Mouse (Mus musculus): ENCODE results near the gene 4930556J24Rik. TPM values are rescaled to one million over a fixed set of nuclear protein-coding genes. Genes with fewer than 3 reads are reported as not detected.

The 4930556J24Rik gene
- polyA plus RNA-seq, 1 experiment from 2014 or later, result 0.26 TPM

- no peak overlapping the region for H3K27ac ChIP-seq (replicated peaks)
- H3K9ac ChIP-seq (replicated peaks), result no peak overlapping the region
- no peak overlapping the region for H3K4me2 ChIP-seq (replicated peaks)
- no peaks in the 10 kb centered on the region for H3K4me1 ChIP-seq
- no peaks in the 10 kb centered on the region for H3K27me3 ChIP-seq
- H3K36me3 ChIP-seq, result peaks cover 24% of the 10 kb centered on the region
- ATAC-seq (ENCODE audit: low FRiP score, low read depth), result no peak
- H3K9me3 ChIP-seq, result no peaks in the 10 kb centered on the region
- no peak overlapping the region for H3K4me3 ChIP-seq
- WGBS, result 88% methylated on average over 3 of the region's 3 CpGs
These were observed 74.1 kb downstream of the 4930556J24Rik start for GRCm38 (mm10) chr11:3902516-3902915.

- Histone ChIP-seq H3K9ac (replicated peaks) (no peak overlapping the region), H3K9me3 (no peaks in the 10 kb centered on the region), H3K4me3 (no peak overlapping the region), H3K4me2 (replicated peaks) (no peak overlapping the region), H3K4me1 (no peaks in the 10 kb centered on the region), H3K27ac (replicated peaks) (no peak overlapping the region), H3K27me3 (no peaks in the 10 kb centered on the region), H3K36me3 (peaks cover 28% of the 10 kb centered on the region)
- WGBS, result 87% methylated on average over 6 of the region's 6 CpGs
- ATAC-seq (ENCODE audit: low FRiP score, low read depth), result no peak
These were observed 76.3 kb downstream of the 4930556J24Rik start for GRCm38 (mm10) chr11:3900296-3900695.

- 88% methylated on average over 1 of the region's 1 CpGs for WGBS
- H3K27ac ChIP-seq (replicated peaks), result no peak overlapping the region
- H3K27me3 ChIP-seq, result no peaks in the 10 kb centered on the region
- 0 out of 2 replicates have a peak, but pooled peaks cover 6% of the 10 kb centered on the region for H3K4me1 ChIP-seq
- H3K4me3 ChIP-seq, result no peak overlapping the region
- H3K36me3 ChIP-seq, result peaks cover 28% of the 10 kb centered on the region
- no peak for ATAC-seq (ENCODE audit: low FRiP score, low read depth)
- H3K9ac ChIP-seq (replicated peaks), result no peak overlapping the region
- peak overlapping the region; percentile 71; the same call in 1 of the 2 replicates for H3K4me2 ChIP-seq (replicated peaks)
- H3K9me3 ChIP-seq, result no peaks in the 10 kb centered on the region
These were observed 80.6 kb downstream of the 4930556J24Rik start for GRCm38 (mm10) chr11:3895933-3896332.

- no peak; the same call in 1 of the 2 replicates for ATAC-seq (ENCODE audit: low FRiP score, low read depth)
- no peaks in the 10 kb centered on the region for H3K9me3 ChIP-seq
- H3K4me1 ChIP-seq, result 0 out of 2 replicates have a peak, but pooled peaks cover 6% of the 10 kb centered on the region
- 7% methylated on average over 10 of the region's 10 CpGs for WGBS
- peak overlapping the region; percentile 71 for H3K4me2 ChIP-seq (replicated peaks)
- H3K27ac ChIP-seq (replicated peaks), result peak overlapping the region; percentile 88
- H3K27me3 ChIP-seq, result no peaks in the 10 kb centered on the region
- peaks cover 28% of the 10 kb centered on the region for H3K36me3 ChIP-seq
- peak overlapping the region; percentile 71 for H3K9ac ChIP-seq (replicated peaks)
- H3K4me3 ChIP-seq, result peak overlapping the region; percentile 48
These were observed 81.1 kb downstream of the 4930556J24Rik start for GRCm38 (mm10) chr11:3895458-3895857.

GRCm38 (mm10) chr11:3894406-3895281, 81.9 kb downstream of the 4930556J24Rik start, which contains the start of the genes 4921536K21Rik and Dusp18:
Gene 4921536K21Rik, minus strand, starts transcription at chr11:3895098.
Gene Dusp18, plus strand, starts transcription at chr11:3895240.
- Histone ChIP-seq H3K4me1 (0 out of 2 replicates have a peak, but pooled peaks cover 6% of the 10 kb centered on the region), H3K9ac (replicated peaks) (peak within 1 kb of the TSS; percentile 71), H3K27ac (replicated peaks) (peak within 1 kb of the TSS; percentile 88), H3K4me2 (replicated peaks) (peak within 1 kb of the TSS; percentile 71), H3K27me3 (no peaks in the 10 kb centered on the region), H3K9me3 (no peaks in the 10 kb centered on the region), H3K4me3 (peak within 1 kb of the TSS; percentile 48), H3K36me3 (peaks cover 28% of the 10 kb centered on the region)
- ATAC-seq (ENCODE audit: low FRiP score, low read depth), result peak; percentile 100
- 2% methylated on average over 46 of the region's 46 CpGs for WGBS

- Histone ChIP-seq H3K9ac (replicated peaks) (no peak overlapping the region; the same call in 1 of the 2 replicates), H3K9me3 (no peaks in the 10 kb centered on the region), H3K4me1 (0 out of 2 replicates have a peak, but pooled peaks cover 6% of the 10 kb centered on the region), H3K27me3 (no peaks in the 10 kb centered on the region), H3K36me3 (peaks cover 22% of the 10 kb centered on the region), H3K27ac (replicated peaks) (no peak overlapping the region), H3K4me2 (replicated peaks) (peak overlapping the region; percentile 71), H3K4me3 (peak overlapping the region; percentile 48; the same call in 1 of the 2 replicates)
- ATAC-seq (ENCODE audit: low FRiP score, low read depth), result no peak
- 81% methylated on average over 6 of the region's 6 CpGs for WGBS
These were observed 82.6 kb downstream of the 4930556J24Rik start for GRCm38 (mm10) chr11:3893970-3894369.

Other genes starting within 250 kb of the 4930556J24Rik start
- gene Osbp2, start 112.9 kb downstream of the 4930556J24Rik start, polyA plus RNA-seq (2016; fragmentation: Nextera tagmentation; extraction: Ambion mirVana), result 5.1 and 5.3 TPM in 2 replicates
- 0.74 and 1.1 TPM in 2 replicates for gene 4921536K21Rik, start 81.7 kb downstream of the 4930556J24Rik start, polyA plus RNA-seq (2016; fragmentation: Nextera tagmentation; extraction: Ambion mirVana)
- 29.4 and 29.9 TPM in 2 replicates for gene Dusp18, start 81.5 kb downstream of the 4930556J24Rik start, polyA plus RNA-seq (2016; fragmentation: Nextera tagmentation; extraction: Ambion mirVana)
- gene Slc35e4, start 62.1 kb downstream of the 4930556J24Rik start, polyA plus RNA-seq (2016; fragmentation: Nextera tagmentation; extraction: Ambion mirVana), result 6.7 and 7.8 TPM in 2 replicates
- gene Tcn2, start 44.6 kb downstream of the 4930556J24Rik start, polyA plus RNA-seq (2016; fragmentation: Nextera tagmentation; extraction: Ambion mirVana), result 23.2 and 27.0 TPM in 2 replicates
- gene Pes1, start 12.8 kb downstream of the 4930556J24Rik start, polyA plus RNA-seq (2016; fragmentation: Nextera tagmentation; extraction: Ambion mirVana), result 71.2 and 75.3 TPM in 2 replicates
- 0.65 and 0.80 TPM in 2 replicates for gene Gal3st1, start 6.9 kb upstream of the 4930556J24Rik start, polyA plus RNA-seq (2016; fragmentation: Nextera tagmentation; extraction: Ambion mirVana)
- not detected in 2 replicates for gene Sec14l4, start 54.7 kb upstream of the 4930556J24Rik start, polyA plus RNA-seq (2016; fragmentation: Nextera tagmentation; extraction: Ambion mirVana)
- not detected in 2 replicates for gene Sec14l3, start 88.1 kb upstream of the 4930556J24Rik start, polyA plus RNA-seq (2016; fragmentation: Nextera tagmentation; extraction: Ambion mirVana)
- gene Mtfp1, start 118.7 kb upstream of the 4930556J24Rik start, polyA plus RNA-seq (2016; fragmentation: Nextera tagmentation; extraction: Ambion mirVana), result 5.3 and 5.9 TPM in 2 replicates
- gene Sec14l2, start 146.6 kb upstream of the 4930556J24Rik start, polyA plus RNA-seq (2016; fragmentation: Nextera tagmentation; extraction: Ambion mirVana), result 3.0 and 3.2 TPM in 2 replicates
- gene Rnf215, start 158.4 kb upstream of the 4930556J24Rik start, polyA plus RNA-seq (2016; fragmentation: Nextera tagmentation; extraction: Ambion mirVana), result 36.8 and 37.5 TPM in 2 replicates
- 8.1 and 9.8 TPM in 2 replicates for gene Ccdc157, start 183.5 kb upstream of the 4930556J24Rik start, polyA plus RNA-seq (2016; fragmentation: Nextera tagmentation; extraction: Ambion mirVana)
- gene Sf3a1, start 183.6 kb upstream of the 4930556J24Rik start, polyA plus RNA-seq (2016; fragmentation: Nextera tagmentation; extraction: Ambion mirVana), result 83.3 and 85.2 TPM in 2 replicates
- 27.5 and 28.7 TPM in 2 replicates for gene Tbc1d10a, start 210.0 kb upstream of the 4930556J24Rik start, polyA plus RNA-seq (2016; fragmentation: Nextera tagmentation; extraction: Ambion mirVana)
- gene Castor1, start 241.4 kb upstream of the 4930556J24Rik start, polyA plus RNA-seq (2016; fragmentation: Nextera tagmentation; extraction: Ambion mirVana), result 2.1 and 2.9 TPM in 2 replicates

All from midbrain, embryonic 12.5 days (tissue).